Mouse (Mus musculus): ENCODE results near the gene Slc12a3. TPM values are rescaled to one million over a fixed set of nuclear protein-coding genes. Genes with fewer than 3 reads are reported as not detected.

Slc12a3 gene
- polyA plus RNA-seq, 1 experiment, result 600 TPM

DNA sequence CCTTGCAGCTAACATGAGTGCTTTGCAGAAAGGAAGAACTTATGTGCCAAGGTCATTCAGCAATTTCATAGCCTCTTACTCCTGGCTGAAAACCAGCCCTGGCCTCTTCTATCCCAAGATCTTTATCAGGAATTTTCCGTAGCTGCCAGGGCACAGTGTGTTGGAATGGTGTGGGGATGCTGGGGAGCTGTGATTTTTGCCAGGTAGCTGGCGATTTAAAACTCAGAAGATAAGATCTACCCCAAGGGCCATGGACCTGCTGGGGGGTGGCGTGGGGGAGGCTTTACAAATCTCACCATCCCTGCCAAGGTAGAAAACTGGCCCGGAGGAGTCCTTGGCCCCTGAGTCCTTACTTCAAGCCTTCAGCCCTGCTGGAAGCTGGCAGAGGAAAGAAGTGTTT lies 3.0 kb upstream of the Slc12a3 start:
- Histone ChIP-seq H3K4me3 (ENCODE audit: insufficient read depth, low read depth, low read length) (no peak overlapping the region), H3K4me1 (ENCODE audit: control insufficient read depth, insufficient read depth, low read length) (no peaks in the 10 kb centered on the region), H3K27ac (ENCODE audit: insufficient read depth, low read depth, low read length) (peak overlapping the region; percentile 7; the same call in 1 of the 2 replicates), H3K27me3 (replicated peaks; ENCODE audit: control insufficient read depth, insufficient read depth, low read length) (no peaks in the 10 kb centered on the region), H3K36me3 (ENCODE audit: control insufficient read depth, insufficient read depth, low read length) (no peaks in the 10 kb centered on the region)
- TF ChIP-seq POLR2A (IDR thresholded peaks at IDR 0.05; ENCODE audit: low read depth, low read length) (no peak), CTCF (conservative IDR thresholded peaks at IDR 0.05; ENCODE audit: insufficient read depth, insufficient read length, low read depth, low read length) (no peak)
- DNase-seq, result peak; percentile 64
- 53% methylated on average over 4 of the region's 4 CpGs for WGBS

DNA sequence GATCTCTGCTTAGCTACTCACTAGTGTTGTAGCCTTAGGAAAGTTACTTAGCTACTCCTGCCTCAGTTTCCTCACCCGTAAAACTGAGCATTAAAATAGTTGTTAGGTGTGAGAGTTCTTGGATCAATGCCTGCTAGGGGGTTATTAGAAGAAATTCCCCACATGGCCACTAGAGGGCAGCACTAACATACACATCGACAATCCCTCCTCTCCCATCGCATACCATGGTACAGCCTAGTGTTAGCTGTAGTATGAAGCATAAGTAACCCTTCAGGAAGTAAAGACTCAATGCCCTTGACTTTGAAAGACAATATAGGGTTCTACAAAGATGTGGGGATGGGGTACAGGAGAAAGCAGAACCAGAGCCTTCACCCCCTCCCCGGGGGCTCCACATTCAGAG lies 1.7 kb downstream of the Slc12a3 start:
- Histone ChIP-seq H3K36me3 (ENCODE audit: control insufficient read depth, insufficient read depth, low read length) (no peaks in the 10 kb centered on the region), H3K4me1 (ENCODE audit: control insufficient read depth, insufficient read depth, low read length) (no peaks in the 10 kb centered on the region), H3K4me3 (ENCODE audit: insufficient read depth, low read depth, low read length) (peak overlapping the region; percentile 34; the same call in 1 of the 2 replicates), H3K27ac (ENCODE audit: insufficient read depth, low read depth, low read length) (peak overlapping the region; percentile 6), H3K27me3 (replicated peaks; ENCODE audit: control insufficient read depth, insufficient read depth, low read length) (no peaks in the 10 kb centered on the region)
- 22% methylated on average over 4 of the region's 4 CpGs for WGBS
- DNase-seq, result peak; percentile 70
- TF ChIP-seq POLR2A (IDR thresholded peaks at IDR 0.05; ENCODE audit: low read depth, low read length) (no peak), CTCF (conservative IDR thresholded peaks at IDR 0.05; ENCODE audit: insufficient read depth, insufficient read length, low read depth, low read length) (peak; percentile 84)

DNA sequence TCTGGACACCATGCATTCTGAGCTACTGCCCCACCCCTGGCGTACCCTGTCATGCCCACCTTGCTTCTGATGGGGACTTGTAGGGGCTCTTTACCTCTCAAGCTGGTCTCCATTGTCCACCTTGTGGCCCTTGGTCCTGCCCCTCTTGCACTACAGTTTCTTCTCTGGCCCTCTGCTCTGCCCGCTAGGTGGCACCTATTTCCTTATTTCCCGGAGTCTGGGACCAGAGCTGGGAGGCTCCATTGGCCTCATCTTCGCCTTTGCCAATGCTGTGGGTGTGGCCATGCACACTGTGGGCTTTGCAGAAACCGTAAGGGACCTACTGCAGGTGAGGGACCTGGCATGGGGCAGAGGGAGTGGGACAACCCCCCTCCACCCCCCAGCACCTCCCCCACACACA lies 4.3 kb downstream of the Slc12a3 start:
- H3K4me1 ChIP-seq (ENCODE audit: control insufficient read depth, insufficient read depth, low read length), result no peaks in the 10 kb centered on the region
- H3K27me3 ChIP-seq (replicated peaks; ENCODE audit: control insufficient read depth, insufficient read depth, low read length), result no peaks in the 10 kb centered on the region
- DNase-seq, result peak; percentile 61
- TF ChIP-seq POLR2A (IDR thresholded peaks at IDR 0.05; ENCODE audit: low read depth, low read length) (no peak), CTCF (conservative IDR thresholded peaks at IDR 0.05; ENCODE audit: insufficient read depth, insufficient read length, low read depth, low read length) (peak; percentile 68)
- 45% methylated on average over 5 of the region's 5 CpGs for WGBS
- peak overlapping the region; percentile 5; the same call in 1 of the 2 replicates for H3K4me3 ChIP-seq (ENCODE audit: insufficient read depth, low read depth, low read length)
- no peaks in the 10 kb centered on the region for H3K36me3 ChIP-seq (ENCODE audit: control insufficient read depth, insufficient read depth, low read length)
- H3K27ac ChIP-seq (ENCODE audit: insufficient read depth, low read depth, low read length), result peak overlapping the region; percentile 16; the same call in 1 of the 2 replicates

DNA sequence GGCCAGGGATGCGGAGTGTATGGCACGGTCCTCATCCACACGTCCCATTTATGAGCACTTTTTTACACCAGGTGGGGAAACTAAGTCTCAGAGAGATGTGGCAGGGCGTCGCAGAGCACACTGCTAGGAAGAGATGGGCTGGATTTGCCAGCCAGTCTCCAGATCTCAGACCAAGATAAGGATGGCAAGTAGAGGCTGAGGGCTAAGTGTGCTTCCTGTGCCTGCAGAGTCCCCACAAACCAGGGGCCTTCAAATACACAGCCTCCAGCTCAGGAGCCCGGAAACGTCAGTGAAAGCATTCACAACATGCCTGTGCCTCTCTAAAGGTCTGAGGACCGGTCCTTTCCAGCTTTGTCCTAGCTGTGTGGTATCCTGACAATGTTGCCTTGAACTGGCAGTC lies 8.6 kb downstream of the Slc12a3 start:
- no peak for DNase-seq
- H3K36me3 ChIP-seq (ENCODE audit: control insufficient read depth, insufficient read depth, low read length), result no peaks in the 10 kb centered on the region
- H3K4me3 ChIP-seq (ENCODE audit: insufficient read depth, low read depth, low read length), result no peak overlapping the region
- H3K4me1 ChIP-seq (ENCODE audit: control insufficient read depth, insufficient read depth, low read length), result no peaks in the 10 kb centered on the region
- no peak overlapping the region for H3K27ac ChIP-seq (ENCODE audit: insufficient read depth, low read depth, low read length)
- TF ChIP-seq CTCF (conservative IDR thresholded peaks at IDR 0.05; ENCODE audit: insufficient read depth, insufficient read length, low read depth, low read length) (no peak), POLR2A (IDR thresholded peaks at IDR 0.05; ENCODE audit: low read depth, low read length) (no peak)
- 75% methylated on average over 8 of the region's 8 CpGs for WGBS
- H3K27me3 ChIP-seq (replicated peaks; ENCODE audit: control insufficient read depth, insufficient read depth, low read length), result no peaks in the 10 kb centered on the region

DNA sequence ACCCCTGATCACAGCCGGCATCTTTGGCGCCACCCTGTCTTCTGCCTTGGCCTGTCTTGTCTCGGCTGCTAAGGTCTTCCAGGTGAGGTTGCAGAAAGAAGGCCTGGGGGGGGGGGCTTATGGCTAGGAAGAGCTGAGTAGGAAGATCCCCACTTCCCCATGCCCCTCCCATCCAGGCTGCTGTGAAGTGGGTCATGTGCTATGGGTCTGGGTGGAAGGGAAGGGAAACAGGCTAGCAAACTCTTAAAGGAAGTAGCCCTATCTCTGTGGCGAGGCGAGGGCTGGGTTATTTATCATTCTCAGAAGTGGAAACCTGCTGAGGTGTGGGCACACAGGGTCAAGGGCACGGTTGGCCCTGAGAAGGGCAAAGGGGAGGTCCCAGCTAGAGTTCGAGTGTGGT lies 11.8 kb downstream of the Slc12a3 start:
- Histone ChIP-seq H3K36me3 (ENCODE audit: control insufficient read depth, insufficient read depth, low read length) (no peaks in the 10 kb centered on the region), H3K27ac (ENCODE audit: insufficient read depth, low read depth, low read length) (no peak overlapping the region), H3K4me3 (ENCODE audit: insufficient read depth, low read depth, low read length) (no peak overlapping the region), H3K27me3 (replicated peaks; ENCODE audit: control insufficient read depth, insufficient read depth, low read length) (no peaks in the 10 kb centered on the region), H3K4me1 (ENCODE audit: control insufficient read depth, insufficient read depth, low read length) (peaks cover 3% of the 10 kb centered on the region; the same call in 1 of the 2 replicates)
- TF ChIP-seq CTCF (conservative IDR thresholded peaks at IDR 0.05; ENCODE audit: insufficient read depth, insufficient read length, low read depth, low read length) (no peak), POLR2A (IDR thresholded peaks at IDR 0.05; ENCODE audit: low read depth, low read length) (no peak)
- peak; percentile 9 for DNase-seq
- WGBS, result 76% methylated on average over 7 of the region's 7 CpGs

DNA sequence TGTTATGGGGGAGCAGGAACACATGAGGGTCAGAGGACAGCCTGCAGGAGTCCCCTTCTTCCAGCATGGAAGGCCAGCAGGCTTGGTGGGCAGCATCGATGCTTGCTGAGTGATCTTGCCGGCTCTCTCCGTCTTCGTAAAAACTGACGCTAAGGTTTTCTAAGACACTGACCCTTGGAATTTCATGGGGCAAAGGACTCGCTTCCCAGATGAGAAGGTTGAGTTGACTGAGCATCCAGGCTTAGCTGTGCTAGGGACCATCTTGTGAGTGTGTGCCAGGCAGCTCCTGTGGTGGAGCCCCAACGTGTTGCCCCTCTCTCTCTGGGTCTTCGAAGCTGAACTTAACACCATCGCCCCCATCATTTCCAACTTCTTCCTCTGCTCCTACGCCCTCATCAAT lies 13.7 kb downstream of the Slc12a3 start:
- H3K4me1 ChIP-seq (ENCODE audit: control insufficient read depth, insufficient read depth, low read length), result peaks cover 3% of the 10 kb centered on the region; the same call in 1 of the 2 replicates
- H3K27ac ChIP-seq (ENCODE audit: insufficient read depth, low read depth, low read length), result no peak overlapping the region
- no peak for TF ChIP-seq CTCF (conservative IDR thresholded peaks at IDR 0.05; ENCODE audit: insufficient read depth, insufficient read length, low read depth, low read length)
- TF ChIP-seq POLR2A (IDR thresholded peaks at IDR 0.05; ENCODE audit: low read depth, low read length), result no peak
- no peak overlapping the region for H3K4me3 ChIP-seq (ENCODE audit: insufficient read depth, low read depth, low read length)
- peak; percentile 54 for DNase-seq
- no peaks in the 10 kb centered on the region for H3K27me3 ChIP-seq (replicated peaks; ENCODE audit: control insufficient read depth, insufficient read depth, low read length)
- H3K36me3 ChIP-seq (ENCODE audit: control insufficient read depth, insufficient read depth, low read length), result no peaks in the 10 kb centered on the region
- 70% methylated on average over 10 of the region's 10 CpGs for WGBS

DNA sequence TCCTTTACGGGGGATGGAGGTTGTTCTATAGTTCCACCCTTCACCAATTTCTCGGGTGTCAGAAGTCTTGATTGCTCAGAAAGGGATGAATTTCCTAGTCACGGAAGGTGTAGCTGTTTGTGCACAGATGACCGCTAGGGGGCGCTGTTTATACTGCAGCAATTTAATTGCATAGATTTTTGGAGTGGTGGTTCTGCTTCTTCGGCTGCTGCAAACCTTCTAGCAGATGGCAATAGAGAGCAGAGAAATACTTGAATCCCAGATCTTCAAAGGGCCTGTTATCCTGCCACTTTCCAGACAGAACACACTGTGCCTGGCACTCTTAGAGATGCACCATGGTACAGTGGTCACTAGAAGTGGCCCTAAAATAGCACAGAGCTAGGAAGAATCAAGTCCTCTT lies 14.3 kb downstream of the Slc12a3 start:
- H3K27me3 ChIP-seq (replicated peaks; ENCODE audit: control insufficient read depth, insufficient read depth, low read length), result no peaks in the 10 kb centered on the region
- TF ChIP-seq POLR2A (IDR thresholded peaks at IDR 0.05; ENCODE audit: low read depth, low read length) (no peak), CTCF (conservative IDR thresholded peaks at IDR 0.05; ENCODE audit: insufficient read depth, insufficient read length, low read depth, low read length) (peak; percentile 83)
- H3K4me3 ChIP-seq (ENCODE audit: insufficient read depth, low read depth, low read length), result no peak overlapping the region
- H3K36me3 ChIP-seq (ENCODE audit: control insufficient read depth, insufficient read depth, low read length), result no peaks in the 10 kb centered on the region
- peaks cover 3% of the 10 kb centered on the region; the same call in 1 of the 2 replicates for H3K4me1 ChIP-seq (ENCODE audit: control insufficient read depth, insufficient read depth, low read length)
- 9% methylated on average over 6 of the region's 6 CpGs for WGBS
- H3K27ac ChIP-seq (ENCODE audit: insufficient read depth, low read depth, low read length), result no peak overlapping the region
- DNase-seq, result peak; percentile 90

Measured in kidney, adult 2 months (tissue).